Mouse (Mus musculus) liver, embryonic 16.5 days (tissue): ENCODE measurements at regions not wholly inside any gene's neighbourhood (a gene's known extent, or its start where the extent isn't known, plus 50 kb on each side); places are given as distances from the start of the nearest gene placed in this dataset.

Experiments used
- ATAC-seq: fragments of 200-750 bp; cut with Nextera tagmentation; 2 replicates; pipeline ENCODE4 v1.8.0; 2017; ENCODE audit warnings: low read depth, mild to moderate bottlenecking, moderate number of reproducible peaks, moderate library complexity
- H3K27ac ChIP-seq: fragments of 300-500 bp; sonication (generic); 2 replicates; pipeline ENCODE4 v1.5.1; 2014; ENCODE audit warnings: mild to moderate bottlenecking, low read length
- H3K27me3 ChIP-seq: fragments of 300-500 bp; sonication (generic); 2 replicates; pipeline ENCODE4 v1.6.1; 2014; ENCODE audit warnings: low read depth, low read length, mixed read lengths; ENCODE audit not compliant: control insufficient read depth, insufficient read depth
- H3K36me3 ChIP-seq: fragments of 300-500 bp; sonication (generic); 2 replicates; pipeline ENCODE4 v1.6.1; 2014; ENCODE audit warnings: mild to moderate bottlenecking; ENCODE audit not compliant: control insufficient read depth, insufficient read depth
- H3K4me1 ChIP-seq: fragments of 300-500 bp; sonication (generic); 2 replicates; pipeline ENCODE4 v1.6.1; 2014; ENCODE audit warnings: low read depth, low read length, mixed read lengths; ENCODE audit not compliant: control insufficient read depth
- H3K4me2 ChIP-seq: fragments of 300-500 bp; sonication (generic); 2 replicates; pipeline ENCODE4 v1.6.1; 2014; ENCODE audit warnings: low read depth, low read length, mixed read lengths
- H3K4me3 ChIP-seq: fragments of 300-500 bp; sonication (generic); 2 replicates; pipeline ENCODE4 v1.5.1; 2014; ENCODE audit warnings: low read depth, mild to moderate bottlenecking, low read length
- H3K9ac ChIP-seq: fragments of 300-500 bp; sonication (generic); 2 replicates; pipeline ENCODE4 v1.6.1; 2014; ENCODE audit warnings: low read depth, low read length
- H3K9me3 ChIP-seq: fragments of 300-500 bp; sonication (generic); replicated peaks from 2 replicates; pipeline ENCODE4 v1.6.1; 2016; ENCODE audit warnings: low read length; ENCODE audit not compliant: control insufficient read depth
- WGBS: fragments of 180-500 bp; shearing (Covaris S2); extraction: QIAGEN DNeasy Blood & Tissue Kit; methylation state at CpG from one replicate; pipeline ENCODE4 v1.1.7; 2014; ENCODE audit not compliant: insufficient replicate concordance; 5-methylcytosine and 5-hydroxymethylcytosine counted together

GRCm38 (mm10) chr11:117557474-117558381 is 73.6 kb downstream of the Gm11733 start:
- H3K9me3 ChIP-seq: no peaks in the 10 kb centered on the region
- H3K9ac ChIP-seq: no peak overlapping the region
- 58% methylated on average over 16 of the region's 16 CpGs for WGBS
- H3K36me3 ChIP-seq: no peaks in the 10 kb centered on the region
- H3K4me3 ChIP-seq: no peak overlapping the region
- H3K27me3 ChIP-seq: no peaks in the 10 kb centered on the region
- H3K4me2 ChIP-seq: no peak overlapping the region
- no peak overlapping the region for H3K27ac ChIP-seq
- ATAC-seq: no peak
- H3K4me1 ChIP-seq: no peaks in the 10 kb centered on the region

- no peaks in the 10 kb centered on the region for H3K4me1 ChIP-seq
- H3K9me3 ChIP-seq: no peaks in the 10 kb centered on the region
- H3K4me3 ChIP-seq: no peak overlapping the region
- ATAC-seq: no peak
- no peak overlapping the region for H3K27ac ChIP-seq
- H3K27me3 ChIP-seq: no peaks in the 10 kb centered on the region
- no peak overlapping the region for H3K4me2 ChIP-seq
- H3K36me3 ChIP-seq: no peaks in the 10 kb centered on the region
- H3K9ac ChIP-seq: no peak overlapping the region
Measured at GRCm38 (mm10) chr11:117559839-117560238, 75.7 kb downstream of the Gm11733 start.

DNA sequence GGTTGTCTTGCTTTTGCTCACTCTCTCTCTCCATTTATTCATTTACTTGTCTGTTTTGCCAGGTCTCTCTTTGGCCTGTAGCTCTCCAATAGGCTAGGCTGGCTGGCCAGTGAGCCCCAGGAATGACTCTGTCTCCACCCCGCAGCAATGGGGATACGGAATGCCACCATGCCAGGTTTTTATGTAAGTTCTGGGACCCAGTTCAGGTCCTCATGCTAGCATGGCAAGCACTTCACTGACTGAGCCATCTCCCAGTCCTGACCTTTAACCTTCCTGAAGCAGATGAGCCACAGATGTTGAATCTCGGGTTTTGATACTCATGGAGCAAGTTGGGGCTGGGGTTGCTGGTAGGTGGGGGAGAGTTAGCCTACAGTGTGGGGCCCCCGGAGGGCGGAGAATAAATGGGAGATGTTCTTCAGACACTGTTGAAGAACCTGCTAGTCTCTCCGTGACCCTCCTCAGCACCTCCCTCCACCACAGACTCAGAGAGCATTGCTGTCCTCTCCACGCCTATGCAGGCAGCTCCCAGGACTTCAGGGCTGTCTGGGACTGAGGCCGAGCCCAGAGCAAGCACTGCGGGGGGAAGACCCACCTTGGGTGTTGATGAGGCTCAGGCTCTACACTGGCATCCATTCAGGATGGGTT is 83.9 kb downstream of the Gm11733 start:
- Histone ChIP-seq H3K27ac (no peak overlapping the region), H3K4me3 (no peak overlapping the region), H3K27me3 (no peaks in the 10 kb centered on the region), H3K9me3 (no peaks in the 10 kb centered on the region), H3K4me1 (peaks cover 3% of the 10 kb centered on the region), H3K36me3 (no peaks in the 10 kb centered on the region), H3K4me2 (no peak overlapping the region), H3K9ac (no peak overlapping the region)
- WGBS: 61% methylated on average over 9 of the region's 9 CpGs
- no peak for ATAC-seq

- ATAC-seq: no peak
- no peak overlapping the region for H3K9ac ChIP-seq
- H3K27me3 ChIP-seq: no peaks in the 10 kb centered on the region
- no peak overlapping the region for H3K4me2 ChIP-seq
- H3K36me3 ChIP-seq: no peaks in the 10 kb centered on the region
- no peak overlapping the region for H3K4me3 ChIP-seq
- 62% methylated on average over 9 of the region's 9 CpGs for WGBS
- peaks cover 3% of the 10 kb centered on the region for H3K4me1 ChIP-seq
- no peaks in the 10 kb centered on the region for H3K9me3 ChIP-seq
- H3K27ac ChIP-seq: no peak overlapping the region
Measured at GRCm38 (mm10) chr11:117568606-117568991, 84.4 kb downstream of the Gm11733 start.

DNA sequence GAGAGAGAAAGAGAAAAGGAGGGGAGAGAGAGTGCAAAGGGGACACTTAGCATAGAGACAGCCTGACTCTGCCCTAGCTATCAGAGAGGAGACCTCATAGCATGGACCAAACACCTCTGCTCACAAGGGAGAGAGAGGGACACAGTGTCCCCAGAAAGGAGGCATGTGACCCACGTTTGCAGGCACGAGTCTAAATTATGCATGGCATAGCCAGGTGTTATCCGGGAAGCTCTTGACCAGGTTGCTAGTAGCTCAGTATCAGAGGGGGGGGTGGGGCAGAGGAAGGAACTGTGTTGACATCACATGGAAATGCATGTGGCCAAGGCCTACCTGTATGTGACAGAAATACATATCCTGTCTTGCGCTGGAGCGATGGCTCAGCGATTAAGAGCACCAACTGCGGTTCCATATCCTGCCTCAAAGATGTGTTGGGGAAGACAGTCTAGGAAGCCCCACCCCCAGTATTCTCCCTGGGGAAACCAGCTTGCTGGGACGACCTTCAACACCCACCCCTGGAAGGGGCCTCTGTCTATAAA is 84.5 kb upstream of the Tnrc6c start:
- Histone ChIP-seq H3K4me2 (no peak overlapping the region), H3K36me3 (no peaks in the 10 kb centered on the region), H3K9ac (no peak overlapping the region), H3K4me1 (peaks cover 3% of the 10 kb centered on the region), H3K27me3 (no peaks in the 10 kb centered on the region), H3K4me3 (no peak overlapping the region), H3K9me3 (no peaks in the 10 kb centered on the region), H3K27ac (no peak overlapping the region)
- no peak for ATAC-seq
- 50% methylated on average over 8 of the region's 8 CpGs for WGBS

- H3K9ac ChIP-seq: no peak overlapping the region
- peaks cover 3% of the 10 kb centered on the region for H3K4me1 ChIP-seq
- H3K9me3 ChIP-seq: no peaks in the 10 kb centered on the region
- H3K36me3 ChIP-seq: no peaks in the 10 kb centered on the region
- H3K27ac ChIP-seq: no peak overlapping the region
- H3K4me2 ChIP-seq: no peak overlapping the region
- no peak overlapping the region for H3K4me3 ChIP-seq
- 50% methylated on average over 3 of the region's 3 CpGs for WGBS
- no peaks in the 10 kb centered on the region for H3K27me3 ChIP-seq
- no peak for ATAC-seq
Measured at GRCm38 (mm10) chr11:117571858-117572257, 82.2 kb upstream of the Tnrc6c start.

DNA sequence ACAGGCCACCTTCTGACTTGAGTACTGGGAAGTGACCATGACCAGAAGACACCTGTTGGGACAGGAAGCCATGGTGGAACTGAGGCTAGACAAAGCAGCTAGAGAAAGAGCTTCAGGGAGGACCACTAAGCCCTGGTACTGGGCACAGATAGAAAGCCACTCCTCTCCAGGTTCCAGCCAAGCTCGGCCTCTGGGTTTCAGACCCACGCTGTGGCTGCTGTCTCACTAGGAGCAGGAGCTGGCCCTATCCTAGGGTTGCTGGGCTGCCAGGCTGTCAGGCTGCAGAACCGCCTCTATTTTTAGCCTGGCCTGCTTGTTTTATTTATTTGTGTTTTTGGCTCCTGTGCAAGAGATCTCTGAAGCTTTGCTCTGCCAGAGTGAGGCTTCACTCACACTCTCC is 79.4 kb upstream of the Tnrc6c start:
- no peak overlapping the region for H3K4me2 ChIP-seq
- no peak overlapping the region for H3K4me3 ChIP-seq
- no peak overlapping the region for H3K27ac ChIP-seq
- H3K9me3 ChIP-seq: no peaks in the 10 kb centered on the region
- no peaks in the 10 kb centered on the region for H3K27me3 ChIP-seq
- H3K4me1 ChIP-seq: no peaks in the 10 kb centered on the region
- WGBS: 42% methylated on average over 3 of the region's 3 CpGs
- ATAC-seq: no peak
- H3K9ac ChIP-seq: no peak overlapping the region
- no peaks in the 10 kb centered on the region for H3K36me3 ChIP-seq

GRCm38 (mm10) chr11:117579121-117579520 is 75.0 kb upstream of the Tnrc6c start:
- no peak overlapping the region for H3K9ac ChIP-seq
- WGBS: 73% methylated on average over 2 of the region's 2 CpGs
- H3K4me3 ChIP-seq: no peak overlapping the region
- no peak overlapping the region for H3K4me2 ChIP-seq
- no peak overlapping the region for H3K27ac ChIP-seq
- H3K36me3 ChIP-seq: no peaks in the 10 kb centered on the region
- no peaks in the 10 kb centered on the region for H3K9me3 ChIP-seq
- no peaks in the 10 kb centered on the region for H3K27me3 ChIP-seq
- ATAC-seq: no peak
- no peaks in the 10 kb centered on the region for H3K4me1 ChIP-seq

GRCm38 (mm10) chr11:117579720-117580119 is 74.4 kb upstream of the Tnrc6c start:
- Histone ChIP-seq H3K9me3 (no peaks in the 10 kb centered on the region), H3K4me1 (no peaks in the 10 kb centered on the region), H3K4me2 (no peak overlapping the region), H3K4me3 (no peak overlapping the region), H3K27me3 (no peaks in the 10 kb centered on the region), H3K9ac (no peak overlapping the region), H3K36me3 (no peaks in the 10 kb centered on the region), H3K27ac (no peak overlapping the region)
- ATAC-seq: no peak
- WGBS: 37% methylated on average over 3 of the region's 3 CpGs
